Mouse (Mus musculus): Measurements from ENCODE around the gene Aatk.

The Aatk gene

GRCm38 (mm10) chr11:120046553-120047191, at the start of gene Aatk:
TSS of gene Aatk (minus strand) at chr11:120047167.
- peak; percentile 54 to 74 for DNase-seq

GRCm38 (mm10) chr11:120092817-120093591, 46.0 kb upstream of the Aatk start:
- DNase-seq: peak in 1 of 2 experiments; percentile 22

- DNase-seq: no peak
Observed at GRCm38 (mm10) chr11:120090661-120091060, 43.7 kb upstream of the Aatk start.

GRCm38 (mm10) chr11:120086702-120087152, 39.8 kb upstream of the Aatk start, which contains the start of gene Cep131:
TSS of gene Cep131 (minus strand) at chr11:120086827.
- peak; percentile 97 to 100 for DNase-seq

GRCm38 (mm10) chr11:120085891-120086627, 39.1 kb upstream of the Aatk start:
- DNase-seq: peak; percentile 68 to 73

- DNase-seq: no peak
Observed at GRCm38 (mm10) chr11:120080282-120080681, 33.3 kb upstream of the Aatk start.

- DNase-seq: no peak
Observed at GRCm38 (mm10) chr11:120076191-120076590, 29.2 kb upstream of the Aatk start.

GRCm38 (mm10) chr11:120072986-120073647, 26.1 kb upstream of the Aatk start:
- no peak for DNase-seq

- DNase-seq: no peak
Observed at GRCm38 (mm10) chr11:120071731-120072320, 24.9 kb upstream of the Aatk start.

GRCm38 (mm10) chr11:120071065-120071464, 24.1 kb upstream of the Aatk start:
- no peak for DNase-seq

GRCm38 (mm10) chr11:120070286-120070930, 23.4 kb upstream of the Aatk start:
- no peak for DNase-seq

- no peak for DNase-seq
Observed at GRCm38 (mm10) chr11:120069261-120069660, 22.3 kb upstream of the Aatk start.

GRCm38 (mm10) chr11:120067834-120068233, 20.9 kb upstream of the Aatk start:
- no peak for DNase-seq

GRCm38 (mm10) chr11:120065291-120065690, 18.3 kb upstream of the Aatk start:
- DNase-seq: peak; percentile 74 to 76

- no peak for DNase-seq
Observed at GRCm38 (mm10) chr11:120064668-120065040, 17.7 kb upstream of the Aatk start.

- DNase-seq: no peak
Observed at GRCm38 (mm10) chr11:120064006-120064667, 17.2 kb upstream of the Aatk start.

- DNase-seq: no peak
Observed at GRCm38 (mm10) chr11:120063326-120063725, 16.4 kb upstream of the Aatk start.

GRCm38 (mm10) chr11:120060634-120061033, 13.7 kb upstream of the Aatk start:
- no peak for DNase-seq

GRCm38 (mm10) chr11:120055953-120056732, 9.2 kb upstream of the Aatk start:
- peak; percentile 62 to 71 for DNase-seq

GRCm38 (mm10) chr11:120053846-120054245, 6.9 kb upstream of the Aatk start:
- DNase-seq: no peak

GRCm38 (mm10) chr11:120052274-120052673, 5.3 kb upstream of the Aatk start:
- no peak for DNase-seq
